Mouse (Mus musculus) cerebellum, adult 11 months (tissue): ENCODE measurements at regions not wholly inside any gene's neighbourhood (a gene's known extent, or its start where the extent isn't known, plus 50 kb on each side); places are given as distances from the start of the nearest gene placed in this dataset.
"Not testable (repeated sequence)": the region's sequence is repeated elsewhere in the genome, so short reads cannot be mapped to it uniquely, and the experiment has no call there.

ENCODE experiments used
- DNase-seq: peaks from one replicate; pipeline ENCODE4 v3.0.0; 2022

DNA sequence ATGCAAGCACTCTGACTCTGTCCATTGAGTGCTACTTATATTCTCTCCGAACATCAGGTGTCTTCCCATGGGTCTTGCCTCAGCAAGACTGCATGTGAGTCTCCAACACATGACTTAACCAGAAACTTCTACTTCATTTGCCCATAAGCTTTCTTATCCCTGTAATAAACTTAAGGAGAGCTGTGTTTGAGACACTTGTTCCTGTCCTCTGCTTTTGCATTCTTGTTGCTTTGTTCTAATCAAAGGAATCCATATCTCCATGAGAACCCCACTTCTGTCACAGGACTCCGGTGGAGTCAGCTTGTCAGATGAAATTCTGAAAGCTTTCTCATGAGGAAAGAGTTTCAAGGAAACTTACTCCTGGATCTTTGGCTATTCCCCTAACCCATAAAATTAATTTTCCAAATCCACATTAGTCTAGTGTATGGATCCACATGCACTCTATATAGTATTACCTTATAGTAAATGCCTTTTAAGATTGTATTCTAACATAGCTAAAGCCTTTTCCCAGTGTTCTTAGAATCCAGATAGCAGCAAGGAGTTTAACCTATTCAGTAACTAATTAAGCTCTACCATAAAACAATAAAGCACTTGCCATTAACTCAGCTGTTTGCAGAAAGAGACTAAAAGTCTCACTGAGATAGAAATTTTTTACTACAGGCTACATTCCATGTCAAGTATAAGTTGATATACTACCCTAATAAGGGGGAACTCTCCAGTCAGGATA lies 397.4 kb downstream of the Grxcr1 start:
- DNase-seq, result not testable (repeated sequence)

DNA sequence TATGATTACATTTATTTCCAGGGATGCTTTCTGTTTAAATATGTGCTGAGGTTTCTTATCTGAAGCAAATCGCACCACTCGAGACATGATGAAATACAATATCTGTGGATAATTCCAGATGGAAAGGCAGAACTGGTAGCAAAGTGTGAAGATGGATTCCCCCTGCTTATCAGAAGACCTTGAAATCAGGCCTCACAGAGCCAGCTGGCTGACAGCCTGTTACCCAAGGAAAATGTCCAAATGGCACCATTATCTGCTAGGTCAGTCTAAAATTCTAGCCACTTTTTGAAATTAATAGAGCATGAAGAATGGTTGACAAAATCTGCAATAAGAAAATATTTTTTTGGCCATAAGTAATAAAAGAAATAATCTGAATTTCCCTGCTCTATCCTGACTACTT lies 438.5 kb downstream of the Grxcr1 start:
- DNase-seq, result peak; percentile 75

DNA sequence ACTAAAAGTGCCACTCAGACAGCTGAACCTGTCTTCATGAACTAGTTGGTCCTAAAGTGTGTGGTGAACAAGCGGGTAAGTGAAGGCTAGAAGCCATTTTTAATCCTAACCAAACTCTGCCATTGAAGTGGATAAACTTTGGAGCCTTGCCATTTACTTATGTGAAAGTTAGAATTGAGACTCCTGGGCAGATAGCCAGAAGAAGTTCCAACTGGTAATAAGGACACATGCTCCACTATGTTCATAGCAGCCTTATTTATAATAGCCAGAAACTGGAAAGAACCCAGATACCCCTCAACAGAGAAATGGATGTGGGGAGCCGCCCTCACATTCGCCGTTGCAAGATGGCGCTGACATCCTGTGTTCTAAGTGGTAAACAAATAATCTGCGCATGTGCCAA lies 439.7 kb downstream of the Grxcr1 start:
- DNase-seq, result not testable (repeated sequence)
